Mouse (Mus musculus) midbrain, embryonic 14.5 days (tissue): ENCODE results near the gene Prr5l. TPM values are rescaled to one million over a fixed set of nuclear protein-coding genes. Genes with fewer than 3 reads are reported as not detected.

Experiments
- ATAC-seq: fragments of 200-750 bp; cut with Nextera tagmentation; 2 replicates; pipeline ENCODE4 v1.8.0; 2017; ENCODE audit warnings: moderate number of reproducible peaks, moderate library complexity; ENCODE audit not compliant: low FRiP score, low TSS enrichment
- DNase-seq: peaks from one replicate; pipeline ENCODE4 v3.0.0-alpha.2; 2015
- H3K27ac ChIP-seq: fragments of 300-500 bp; sonication (generic); replicated peaks from 2 replicates; pipeline ENCODE4 v1.5.1; 2014; ENCODE audit warnings: mild to moderate bottlenecking, low read depth, low read length, moderate library complexity
- H3K27me3 ChIP-seq: fragments of 300-500 bp; sonication (generic); 2 replicates; pipeline ENCODE4 v1.6.1; 2014; ENCODE audit warnings: low read length, control low read depth, mixed read lengths; ENCODE audit not compliant: control insufficient read depth, insufficient read depth
- H3K36me3 ChIP-seq: fragments of 300-500 bp; sonication (generic); 2 replicates; pipeline ENCODE4 v1.6.1; 2014; ENCODE audit warnings: low read length, control low read depth; ENCODE audit not compliant: control insufficient read depth, insufficient read depth
- H3K4me1 ChIP-seq: fragments of 300-500 bp; sonication (generic); 2 replicates; pipeline ENCODE4 v1.6.1; 2014; ENCODE audit warnings: mild to moderate bottlenecking, antibody characterized with exemption, low read length, control low read depth; ENCODE audit not compliant: control insufficient read depth, insufficient read depth
- H3K4me2 ChIP-seq: fragments of 300-500 bp; sonication (generic); 2 replicates; pipeline ENCODE4 v1.6.1; 2014; ENCODE audit warnings: mild to moderate bottlenecking, low read length, moderate library complexity
- H3K4me3 ChIP-seq: fragments of 300-500 bp; sonication (generic); replicated peaks from 2 replicates; pipeline ENCODE4 v1.5.1; 2014; ENCODE audit warnings: low read depth, low read length
- H3K9ac ChIP-seq: fragments of 300-500 bp; sonication (generic); replicated peaks from 2 replicates; pipeline ENCODE4 v1.6.1; 2014; ENCODE audit warnings: mild to moderate bottlenecking, low read length, moderate library complexity
- H3K9me3 ChIP-seq: fragments of 300-500 bp; sonication (generic); 2 replicates; pipeline ENCODE4 v1.6.1; 2016; ENCODE audit warnings: low read length, control low read depth, mixed read lengths; ENCODE audit not compliant: control insufficient read depth
- whole genome bisulfite sequencing: fragments of 180-500 bp; shearing (Covaris S2); extraction: QIAGEN DNeasy Blood & Tissue Kit; methylation state at CpG from one replicate; pipeline ENCODE4 v1.1.7; 2014; 5-methylcytosine and 5-hydroxymethylcytosine counted together
- polyA plus RNA-seq: library from polyadenylated mRNA; unstranded; fragments of >200 nt; fragmentation: Nextera tagmentation; extraction: Ambion mirVana; gene quantifications from 2 replicates; pipeline ENCODE4 v1.2.1, GENCODE M21; 2014

The Prr5l gene
- polyA plus RNA-seq, 1 experiment from 2014 or later: 4.9 TPM

GRCm38 (mm10) chr2:101820816-101821215, 62.0 kb downstream of the Prr5l start:
- 82% methylated on average over 1 of the region's 1 CpGs for WGBS
- DNase-seq: no peak
- Histone ChIP-seq H3K4me1 (no peaks in the 10 kb centered on the region), H3K9ac (no peak overlapping the region), H3K27me3 (no peaks in the 10 kb centered on the region), H3K4me2 (no peak overlapping the region), H3K36me3 (no peaks in the 10 kb centered on the region), H3K27ac (no peak overlapping the region), H3K9me3 (no peaks in the 10 kb centered on the region), H3K4me3 (no peak overlapping the region)
- no peak for ATAC-seq

GRCm38 (mm10) chr2:101818986-101819764, 63.7 kb downstream of the Prr5l start:
- ATAC-seq: no peak
- no peaks in the 10 kb centered on the region for H3K36me3 ChIP-seq
- DNase-seq: no peak
- H3K9ac ChIP-seq: no peak overlapping the region
- no peak overlapping the region for H3K4me2 ChIP-seq
- H3K27ac ChIP-seq: no peak overlapping the region
- H3K4me3 ChIP-seq: no peak overlapping the region
- H3K9me3 ChIP-seq: no peaks in the 10 kb centered on the region
- 86% methylated on average over 7 of the region's 7 CpGs for WGBS
- no peaks in the 10 kb centered on the region for H3K27me3 ChIP-seq
- H3K4me1 ChIP-seq: no peaks in the 10 kb centered on the region

DNA sequence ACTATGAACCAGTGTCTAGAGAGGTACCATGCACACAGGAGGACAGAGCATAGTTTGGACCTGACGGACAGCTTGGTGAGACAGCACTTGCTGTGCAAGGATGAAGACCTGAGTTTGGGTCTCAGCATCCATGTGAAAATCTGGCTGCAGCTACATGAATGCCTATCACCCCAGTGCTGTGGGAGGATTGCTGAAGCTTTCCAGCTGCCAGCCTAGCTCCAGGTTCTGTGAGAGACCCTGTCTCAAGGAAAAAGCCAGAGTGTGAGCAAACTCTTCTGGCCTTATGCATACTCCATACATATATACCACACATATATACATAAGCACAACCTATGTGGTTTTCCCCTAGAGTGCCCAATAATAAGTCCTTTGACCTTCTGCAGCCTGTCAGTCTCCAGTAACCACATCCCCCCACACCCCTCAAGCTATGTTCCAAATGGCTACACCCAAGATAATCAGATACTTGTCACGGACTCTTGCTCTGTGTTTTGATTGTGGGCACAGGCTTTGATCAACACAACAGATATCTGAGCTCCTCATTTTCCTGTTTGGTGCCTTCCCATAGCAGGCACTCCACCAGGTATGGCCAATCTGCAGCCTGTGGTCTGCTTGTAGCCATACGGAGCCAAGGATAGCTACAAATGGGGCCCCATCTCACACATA, 66.0 kb downstream of the Prr5l start:
- Histone ChIP-seq H3K9ac (no peak overlapping the region), H3K36me3 (no peaks in the 10 kb centered on the region), H3K27me3 (no peaks in the 10 kb centered on the region), H3K4me2 (no peak overlapping the region), H3K9me3 (no peaks in the 10 kb centered on the region), H3K4me1 (no peaks in the 10 kb centered on the region), H3K27ac (no peak overlapping the region), H3K4me3 (no peak overlapping the region)
- DNase-seq (no peak), ATAC-seq (no peak)
- WGBS: 77% methylated on average over 3 of the region's 3 CpGs

DNA sequence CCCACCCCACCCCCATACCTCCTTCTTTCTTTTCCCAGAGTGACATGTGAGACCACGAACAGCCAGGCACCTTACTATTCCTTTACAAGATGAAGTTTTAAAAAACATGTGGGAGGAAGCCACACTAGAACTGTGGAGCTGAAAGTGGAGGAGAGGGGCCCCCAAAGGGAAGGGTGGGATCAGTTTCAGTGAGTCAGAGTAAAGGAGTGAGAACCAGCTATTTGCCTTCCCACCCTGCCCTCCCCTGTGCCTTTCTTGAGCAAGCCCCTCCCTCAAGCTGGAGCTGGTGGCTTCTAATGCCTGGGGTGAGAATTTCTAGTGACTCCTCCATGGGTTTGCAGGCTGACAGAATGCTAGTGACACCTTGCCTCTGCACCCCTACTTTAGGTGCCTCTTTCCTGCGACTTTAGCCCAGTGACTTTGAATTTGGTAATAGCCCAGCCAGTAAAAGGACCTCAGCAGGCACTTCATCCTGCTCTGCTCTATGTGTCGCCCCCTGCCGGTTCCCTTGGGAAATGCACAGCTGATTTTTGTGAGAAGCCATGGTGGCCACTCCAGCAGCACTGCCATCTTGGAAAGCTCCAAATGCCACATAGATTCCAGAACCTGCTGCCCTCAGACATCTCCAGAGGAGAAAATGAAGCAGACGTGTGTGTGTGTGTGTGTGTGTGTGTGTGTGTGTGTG, 67.4 kb downstream of the Prr5l start:
- 39% methylated on average over 5 of the region's 5 CpGs for WGBS
- H3K9me3 ChIP-seq: no peaks in the 10 kb centered on the region
- ATAC-seq (no peak), DNase-seq (peak; percentile 15)
- no peak overlapping the region for H3K9ac ChIP-seq
- no peak overlapping the region for H3K4me3 ChIP-seq
- no peaks in the 10 kb centered on the region for H3K27me3 ChIP-seq
- no peak overlapping the region for H3K4me2 ChIP-seq
- no peak overlapping the region for H3K27ac ChIP-seq
- H3K4me1 ChIP-seq: no peaks in the 10 kb centered on the region
- no peaks in the 10 kb centered on the region for H3K36me3 ChIP-seq

DNA sequence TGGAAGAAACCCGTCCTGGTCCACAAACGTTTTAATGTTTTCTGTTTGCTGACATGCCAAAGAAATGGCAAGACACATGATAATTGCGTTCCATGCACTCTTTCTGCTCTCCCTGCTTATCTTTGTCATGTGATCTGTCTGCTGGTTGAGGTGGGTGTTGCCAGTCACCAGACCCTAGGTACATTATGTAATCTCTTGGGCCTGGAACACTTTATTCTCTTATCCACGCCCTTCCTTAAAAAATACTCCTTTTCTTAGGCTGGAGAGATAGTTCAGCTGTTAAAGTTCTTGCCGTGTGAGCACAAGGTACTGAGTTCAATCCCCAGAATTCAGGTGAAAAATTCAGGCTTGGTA, 68.6 kb downstream of the Prr5l start:
- Histone ChIP-seq H3K4me2 (no peak overlapping the region), H3K27ac (no peak overlapping the region), H3K36me3 (no peaks in the 10 kb centered on the region), H3K9ac (no peak overlapping the region), H3K4me1 (no peaks in the 10 kb centered on the region), H3K27me3 (no peaks in the 10 kb centered on the region), H3K9me3 (no peaks in the 10 kb centered on the region), H3K4me3 (no peak overlapping the region)
- DNase-seq (no peak), ATAC-seq (no peak)
- 86% methylated on average over 5 of the region's 5 CpGs for WGBS

DNA sequence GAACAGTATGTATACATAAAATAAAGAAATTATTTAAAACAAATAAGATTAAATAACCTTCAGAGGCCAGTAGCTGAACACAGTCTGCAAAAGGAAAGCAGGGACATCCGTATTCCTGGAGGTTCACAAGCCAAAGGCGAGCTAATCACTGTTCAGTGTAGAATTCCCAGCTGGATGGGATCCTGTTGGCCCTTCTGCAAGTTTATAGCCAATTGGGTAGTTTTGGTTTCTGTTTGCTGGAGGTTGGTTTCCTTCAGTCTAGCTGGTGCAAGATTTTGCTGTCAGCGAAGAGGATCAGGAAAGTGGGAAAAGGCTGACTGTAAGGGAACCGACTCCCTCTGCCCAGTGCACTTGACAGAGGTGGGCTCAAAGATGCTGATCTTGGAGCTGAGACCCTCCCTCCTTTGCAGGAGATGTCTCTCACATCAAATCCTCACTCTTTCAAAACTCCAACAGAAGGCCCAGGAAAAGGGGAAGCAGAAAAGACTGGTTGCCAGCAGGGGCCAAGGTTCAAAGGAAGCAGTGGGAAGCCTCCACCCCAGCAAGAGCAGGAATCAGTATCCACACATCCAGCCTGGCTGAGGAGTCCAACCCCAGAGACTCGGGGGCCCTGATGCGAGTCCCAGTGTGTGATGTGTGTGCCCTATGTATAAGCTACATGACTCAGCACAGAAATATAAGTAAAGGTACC, 69.1 kb downstream of the Prr5l start:
- H3K4me3 ChIP-seq: no peak overlapping the region
- no peak overlapping the region for H3K27ac ChIP-seq
- DNase-seq: no peak
- H3K36me3 ChIP-seq: no peaks in the 10 kb centered on the region
- no peak for ATAC-seq
- H3K4me2 ChIP-seq: no peak overlapping the region
- no peaks in the 10 kb centered on the region for H3K4me1 ChIP-seq
- H3K9me3 ChIP-seq: no peaks in the 10 kb centered on the region
- WGBS: 69% methylated on average over 6 of the region's 6 CpGs
- H3K9ac ChIP-seq: no peak overlapping the region
- no peaks in the 10 kb centered on the region for H3K27me3 ChIP-seq

- no peak overlapping the region for H3K4me2 ChIP-seq
- no peaks in the 10 kb centered on the region for H3K9me3 ChIP-seq
- no peaks in the 10 kb centered on the region for H3K27me3 ChIP-seq
- H3K4me3 ChIP-seq: no peak overlapping the region
- H3K9ac ChIP-seq: no peak overlapping the region
- no peak overlapping the region for H3K27ac ChIP-seq
- DNase-seq (no peak), ATAC-seq (no peak)
- 83% methylated on average over 3 of the region's 3 CpGs for WGBS
- H3K4me1 ChIP-seq: no peaks in the 10 kb centered on the region
- no peaks in the 10 kb centered on the region for H3K36me3 ChIP-seq
Measured at GRCm38 (mm10) chr2:101811925-101812324, 70.9 kb downstream of the Prr5l start.

DNA sequence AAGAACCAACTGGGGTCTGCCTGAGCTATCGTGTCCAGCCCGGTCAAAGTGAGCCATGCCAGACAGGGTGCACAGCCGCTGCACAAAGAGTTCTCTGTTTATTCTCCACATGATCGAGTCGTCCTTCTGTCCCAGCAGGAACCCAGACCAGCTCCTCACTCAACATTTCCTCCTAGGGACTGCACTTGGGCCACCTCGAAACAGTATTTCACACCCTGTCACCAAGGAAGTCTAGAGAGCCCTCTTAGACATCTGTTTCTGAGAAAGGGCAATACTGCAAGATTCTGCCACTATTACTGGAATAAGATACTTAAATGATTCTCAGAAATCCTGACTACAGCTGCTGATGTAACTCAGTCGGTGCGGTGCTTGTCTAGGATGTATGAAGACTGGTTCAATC, 72.1 kb downstream of the Prr5l start:
- Histone ChIP-seq H3K4me2 (no peak overlapping the region), H3K27me3 (no peaks in the 10 kb centered on the region), H3K27ac (no peak overlapping the region), H3K9me3 (no peaks in the 10 kb centered on the region), H3K36me3 (no peaks in the 10 kb centered on the region), H3K4me3 (no peak overlapping the region), H3K9ac (no peak overlapping the region), H3K4me1 (no peaks in the 10 kb centered on the region)
- ATAC-seq (no peak), DNase-seq (no peak)
- 72% methylated on average over 8 of the region's 8 CpGs for WGBS
